Mouse (Mus musculus) hindbrain, embryonic 12.5 days (tissue): ENCODE data around the gene Cstad. TPM values are rescaled to one million over a fixed set of nuclear protein-coding genes. Genes with fewer than 3 reads are reported as not detected.
A peak's percentile ranks its signal among the peaks of the same experiment; 100 is the strongest.

Source experiments
- ATAC-seq: fragments of 200-750 bp; cut with Nextera tagmentation; 2 replicates; pipeline ENCODE4 v1.8.0; 2017; ENCODE audit warnings: moderate TSS enrichment; ENCODE audit not compliant: low FRiP score
- H3K27ac ChIP-seq: fragments of 300-500 bp; sonication (generic); 2 replicates; pipeline ENCODE4 v1.5.1; 2016; ENCODE audit warnings: mild to moderate bottlenecking
- H3K27me3 ChIP-seq: fragments of 300-500 bp; sonication (generic); 2 replicates; pipeline ENCODE4 v1.6.1; 2016; ENCODE audit warnings: mild to moderate bottlenecking
- H3K36me3 ChIP-seq: fragments of 300-500 bp; sonication (generic); 2 replicates; pipeline ENCODE4 v1.6.1; 2016; ENCODE audit warnings: mild to moderate bottlenecking
- H3K4me1 ChIP-seq: fragments of 300-500 bp; sonication (generic); 2 replicates; pipeline ENCODE4 v1.6.1; 2016
- H3K4me2 ChIP-seq: fragments of 300-500 bp; sonication (generic); replicated peaks from 2 replicates; pipeline ENCODE4 v1.6.1; 2016; ENCODE audit warnings: mild to moderate bottlenecking
- H3K4me3 ChIP-seq: fragments of 300-500 bp; sonication (generic); 2 replicates; pipeline ENCODE4 v1.5.1; 2016; ENCODE audit warnings: mild to moderate bottlenecking
- H3K9ac ChIP-seq: fragments of 300-500 bp; sonication (generic); 2 replicates; pipeline ENCODE4 v1.6.1; 2016; ENCODE audit warnings: mild to moderate bottlenecking, moderate library complexity
- H3K9me3 ChIP-seq: fragments of 300-500 bp; sonication (generic); replicated peaks from 2 replicates; pipeline ENCODE4 v1.6.1; 2016; ENCODE audit warnings: mild to moderate bottlenecking
- WGBS: fragments of 180-500 bp; shearing (Covaris S2); methylation state at CpG from one replicate; pipeline ENCODE4 v1.1.7; 2016; 5-methylcytosine and 5-hydroxymethylcytosine counted together
- polyA plus RNA-seq: library from polyadenylated mRNA; unstranded; fragments of >200 nt; fragmentation: Nextera tagmentation; extraction: Ambion mirVana; gene quantifications from 2 replicates; pipeline ENCODE4 v1.2.1, GENCODE M21; 2016

Gene Cstad
- polyA plus RNA-seq, 1 experiment from 2014 or later = 0.45 TPM

GRCm38 (mm10) chr2:30577010-30577409, 17.8 kb upstream of the Cstad start:
- no peak overlapping the region for H3K27ac ChIP-seq
- WGBS = 95% methylated on average over 9 of the region's 9 CpGs
- no peaks in the 10 kb centered on the region for H3K27me3 ChIP-seq
- H3K36me3 ChIP-seq = no peaks in the 10 kb centered on the region
- no peak overlapping the region for H3K4me2 ChIP-seq
- H3K4me3 ChIP-seq = no peak overlapping the region
- no peaks in the 10 kb centered on the region for H3K4me1 ChIP-seq
- 0 out of 2 replicates have a peak, but pooled peaks cover 10% of the 10 kb centered on the region for H3K9me3 ChIP-seq
- no peak overlapping the region for H3K9ac ChIP-seq
- ATAC-seq = no peak

- Histone ChIP-seq H3K4me2 (no peak overlapping the region), H3K4me1 (no peaks in the 10 kb centered on the region), H3K36me3 (no peaks in the 10 kb centered on the region), H3K9me3 (0 out of 2 replicates have a peak, but pooled peaks cover 10% of the 10 kb centered on the region), H3K27ac (no peak overlapping the region), H3K27me3 (no peaks in the 10 kb centered on the region), H3K9ac (no peak overlapping the region), H3K4me3 (no peak overlapping the region)
- WGBS = 59% methylated on average over 2 of the region's 2 CpGs
- ATAC-seq = no peak
These were observed 16.8 kb upstream of the Cstad start for GRCm38 (mm10) chr2:30578006-30578405.

DNA sequence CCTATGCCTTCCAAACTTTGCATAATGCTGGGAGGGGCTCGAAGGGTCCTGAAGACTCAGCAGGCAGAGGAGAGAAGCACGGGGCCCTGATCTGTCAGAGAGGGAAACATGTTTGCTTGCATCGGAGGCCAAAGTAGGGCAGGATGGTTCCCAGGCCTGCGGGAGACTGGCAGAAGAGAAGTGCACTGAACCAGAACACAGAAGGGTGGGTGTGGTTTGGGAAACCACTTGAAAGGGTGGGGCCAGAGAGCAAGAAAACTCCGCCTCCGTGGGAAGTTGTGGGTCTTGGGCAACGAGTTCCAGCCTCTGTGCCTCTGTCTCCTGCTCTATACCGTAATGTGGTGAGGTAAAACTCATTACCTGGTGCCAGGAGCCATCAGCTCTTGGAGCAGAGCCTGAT, 7.7 kb upstream of the Cstad start:
- no peaks in the 10 kb centered on the region for H3K27me3 ChIP-seq
- H3K27ac ChIP-seq = no peak overlapping the region
- no peak overlapping the region for H3K4me2 ChIP-seq
- 31% methylated on average over 8 of the region's 8 CpGs for WGBS
- no peak for ATAC-seq
- H3K4me1 ChIP-seq = peaks cover 15% of the 10 kb centered on the region
- no peak overlapping the region for H3K9ac ChIP-seq
- no peaks in the 10 kb centered on the region for H3K9me3 ChIP-seq
- H3K36me3 ChIP-seq = no peaks in the 10 kb centered on the region
- no peak overlapping the region for H3K4me3 ChIP-seq

- Histone ChIP-seq H3K36me3 (no peaks in the 10 kb centered on the region), H3K4me1 (peaks cover 15% of the 10 kb centered on the region)
These were observed 7.2 kb upstream of the Cstad start for GRCm38 (mm10) chr2:30587671-30588070.

GRCm38 (mm10) chr2:30588985-30589511, 5.8 kb upstream of the Cstad start:
- Histone ChIP-seq H3K4me3 (no peak overlapping the region), H3K27ac (no peak overlapping the region), H3K9me3 (no peaks in the 10 kb centered on the region), H3K9ac (no peak overlapping the region), H3K4me2 (no peak overlapping the region), H3K36me3 (no peaks in the 10 kb centered on the region), H3K27me3 (no peaks in the 10 kb centered on the region), H3K4me1 (peaks cover 21% of the 10 kb centered on the region)
- 81% methylated on average over 4 of the region's 4 CpGs for WGBS
- ATAC-seq = no peak

More at GRCm38 (mm10) chr2:30587671-30588070, 7.2 kb upstream of the Cstad start:
- H3K9ac ChIP-seq = no peak overlapping the region
- H3K4me2 ChIP-seq = no peak overlapping the region
- H3K9me3 ChIP-seq = no peaks in the 10 kb centered on the region
- 61% methylated on average over 2 of the region's 2 CpGs for WGBS
- ATAC-seq = no peak
- H3K27me3 ChIP-seq = no peaks in the 10 kb centered on the region
- no peak overlapping the region for H3K4me3 ChIP-seq
- H3K27ac ChIP-seq = no peak overlapping the region

DNA sequence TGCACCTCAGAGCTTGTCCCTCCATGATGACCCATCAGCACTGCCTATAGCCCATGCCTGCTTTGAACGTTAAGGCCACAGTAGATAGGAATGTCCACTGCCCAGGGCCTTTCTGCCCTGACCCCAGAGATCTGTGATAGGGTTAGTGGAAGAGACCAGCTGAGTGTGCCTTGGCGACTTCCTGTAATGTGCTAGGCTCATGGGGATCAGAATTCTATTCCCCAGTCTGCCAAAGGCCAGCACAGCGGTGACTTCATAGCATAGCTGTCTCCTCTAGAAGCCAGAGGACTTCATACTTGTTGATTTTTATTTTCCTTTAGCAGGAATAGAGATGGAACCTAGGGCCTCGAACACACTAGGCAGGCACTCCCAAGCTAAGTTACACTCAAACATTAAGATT, 5.1 kb upstream of the Cstad start:
- ATAC-seq = no peak
- no peak overlapping the region for H3K27ac ChIP-seq
- no peaks in the 10 kb centered on the region for H3K27me3 ChIP-seq
- H3K4me3 ChIP-seq = no peak overlapping the region
- H3K9me3 ChIP-seq = no peaks in the 10 kb centered on the region
- peaks cover 29% of the 10 kb centered on the region for H3K4me1 ChIP-seq
- H3K36me3 ChIP-seq = no peaks in the 10 kb centered on the region
- no peak overlapping the region for H3K4me2 ChIP-seq
- 81% methylated on average over 4 of the region's 4 CpGs for WGBS
- no peak overlapping the region for H3K9ac ChIP-seq

- Histone ChIP-seq H3K27ac (peak overlapping the region; percentile 32; the same call in 1 of the 2 replicates), H3K9ac (0 out of 2 replicates have a peak overlapping the region, but pooled peaks have one; percentile 33), H3K4me2 (peak overlapping the region; percentile 50), H3K27me3 (no peaks in the 10 kb centered on the region), H3K4me3 (no peak overlapping the region), H3K36me3 (no peaks in the 10 kb centered on the region), H3K4me1 (peaks cover 38% of the 10 kb centered on the region), H3K9me3 (no peaks in the 10 kb centered on the region)
- ATAC-seq = peak; percentile 59
- 7% methylated on average over 3 of the region's 3 CpGs for WGBS
These were observed 3.9 kb upstream of the Cstad start for GRCm38 (mm10) chr2:30590909-30591308.

DNA sequence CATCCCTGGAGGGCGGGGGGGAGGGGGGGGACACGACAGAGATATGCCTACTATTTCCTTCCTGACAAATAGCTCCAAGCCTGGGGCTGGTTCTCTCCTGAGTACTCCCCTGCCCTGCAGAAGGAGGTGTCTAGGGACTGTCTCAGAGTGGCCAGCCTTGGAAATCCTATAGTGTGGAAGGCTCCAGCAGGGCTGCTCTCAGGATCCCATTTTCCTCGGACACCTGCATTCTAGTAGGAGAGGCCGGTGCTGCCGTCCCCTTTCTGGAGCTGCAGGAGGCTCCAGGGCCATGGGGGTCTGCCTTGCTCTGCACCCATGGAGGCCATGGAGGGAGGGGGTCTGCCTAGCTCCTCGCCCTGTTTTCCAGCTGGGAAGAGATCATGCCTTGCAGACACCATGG, 2.4 kb upstream of the Cstad start:
- Histone ChIP-seq H3K9me3 (no peaks in the 10 kb centered on the region), H3K4me3 (no peak overlapping the region), H3K4me1 (peaks cover 30% of the 10 kb centered on the region), H3K27me3 (no peaks in the 10 kb centered on the region), H3K9ac (no peak overlapping the region), H3K36me3 (no peaks in the 10 kb centered on the region), H3K27ac (no peak overlapping the region), H3K4me2 (no peak overlapping the region)
- ATAC-seq = no peak
- 73% methylated on average over 6 of the region's 6 CpGs for WGBS

- H3K9ac ChIP-seq = no peak overlapping the region
- no peaks in the 10 kb centered on the region for H3K27me3 ChIP-seq
- H3K36me3 ChIP-seq = no peaks in the 10 kb centered on the region
- WGBS = 92% methylated on average over 6 of the region's 6 CpGs
- no peaks in the 10 kb centered on the region for H3K9me3 ChIP-seq
- ATAC-seq = no peak
- H3K4me3 ChIP-seq = no peak overlapping the region
- H3K4me2 ChIP-seq = no peak overlapping the region
- H3K4me1 ChIP-seq = peaks cover 28% of the 10 kb centered on the region
- H3K27ac ChIP-seq = no peak overlapping the region
These were observed 1.9 kb upstream of the Cstad start for GRCm38 (mm10) chr2:30592951-30593350.

- no peak for ATAC-seq
- Histone ChIP-seq H3K4me1 (peaks cover 28% of the 10 kb centered on the region), H3K27me3 (no peaks in the 10 kb centered on the region), H3K4me2 (peak overlapping the region; percentile 66), H3K27ac (peak overlapping the region; percentile 99), H3K36me3 (no peaks in the 10 kb centered on the region), H3K4me3 (no peak overlapping the region), H3K9ac (peak overlapping the region; percentile 72; the same call in 1 of the 2 replicates), H3K9me3 (no peaks in the 10 kb centered on the region)
- WGBS = 87% methylated on average over 13 of the region's 13 CpGs
These were observed 1.1 kb upstream of the Cstad start for GRCm38 (mm10) chr2:30593636-30594310.

GRCm38 (mm10) chr2:30595796-30596195, 956 bp downstream of the Cstad start:
- H3K36me3 ChIP-seq = no peaks in the 10 kb centered on the region
- H3K4me2 ChIP-seq = peak overlapping the region; percentile 66; the same call in 1 of the 2 replicates
- no peak overlapping the region for H3K9ac ChIP-seq
- peak overlapping the region; percentile 99; the same call in 1 of the 2 replicates for H3K27ac ChIP-seq
- WGBS = 91% methylated on average over 4 of the region's 4 CpGs
- H3K4me1 ChIP-seq = peaks cover 37% of the 10 kb centered on the region
- peak overlapping the region; percentile 43; the same call in 1 of the 2 replicates for H3K4me3 ChIP-seq
- ATAC-seq = no peak
- H3K27me3 ChIP-seq = no peaks in the 10 kb centered on the region
- H3K9me3 ChIP-seq = no peaks in the 10 kb centered on the region

DNA sequence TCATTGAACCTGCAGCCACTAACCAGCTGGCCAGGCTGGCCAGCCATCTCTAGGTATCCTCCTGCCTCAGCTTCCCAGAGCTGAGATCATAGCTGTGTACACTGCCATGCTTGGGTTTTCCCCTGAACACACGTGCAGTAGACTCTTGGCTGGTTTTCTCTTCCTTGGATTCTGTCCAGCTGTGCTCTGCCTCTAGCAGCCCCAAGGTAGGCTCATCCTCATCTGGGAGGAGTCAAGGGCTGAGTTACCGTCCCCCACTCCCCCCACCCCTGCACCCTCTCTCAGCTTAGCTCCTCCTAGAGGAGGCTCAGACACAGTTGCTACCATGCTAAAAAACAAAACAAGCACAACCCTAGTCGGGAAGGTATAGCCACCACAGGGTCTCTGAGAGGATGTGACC, 4.8 kb downstream of the Cstad start:
- no peaks in the 10 kb centered on the region for H3K9me3 ChIP-seq
- no peaks in the 10 kb centered on the region for H3K27me3 ChIP-seq
- H3K4me3 ChIP-seq = no peak overlapping the region
- H3K4me2 ChIP-seq = no peak overlapping the region
- H3K27ac ChIP-seq = no peak overlapping the region
- no peak for ATAC-seq
- no peaks in the 10 kb centered on the region for H3K36me3 ChIP-seq
- peaks cover 52% of the 10 kb centered on the region for H3K4me1 ChIP-seq
- H3K9ac ChIP-seq = no peak overlapping the region
- WGBS = 66% methylated on average over 3 of the region's 3 CpGs

GRCm38 (mm10) chr2:30600291-30600690, 5.5 kb downstream of the Cstad start:
- peak overlapping the region; percentile 62 for H3K27ac ChIP-seq
- WGBS = 9% methylated on average over 9 of the region's 9 CpGs
- 0 out of 2 replicates have a peak overlapping the region, but pooled peaks have one; percentile 18 for H3K9ac ChIP-seq
- no peaks in the 10 kb centered on the region for H3K27me3 ChIP-seq
- H3K4me3 ChIP-seq = no peak overlapping the region
- H3K4me2 ChIP-seq = peak overlapping the region; percentile 28; the same call in 1 of the 2 replicates
- no peak for ATAC-seq
- no peaks in the 10 kb centered on the region for H3K9me3 ChIP-seq
- H3K4me1 ChIP-seq = peaks cover 55% of the 10 kb centered on the region
- no peaks in the 10 kb centered on the region for H3K36me3 ChIP-seq
